ENCODE assay signal across 13 mouse cellular contexts in genomic region chr19:53050100-53050499, GRCm38 (mm10). TPM values are rescaled to one million over a fixed set of nuclear protein-coding genes. Genes with fewer than 3 reads are reported as not detected.
A peak's percentile ranks its signal among the peaks of the same experiment; 100 is the strongest.
DNase-seq lines count a peak whose midpoint lies in the region; ATAC-seq and TF ChIP-seq lines count a peak whose summit lies in the region.
"Had no signal": no experiment of that assay in that cellular context is flagged by ENCODE, and none has a peak within 500 bp of the region (broad histone marks: within the 10 kb centered on the region; RNA-seq: fewer than 3 reads in every experiment).

No protein-coding gene starts in this region.

- ATAC-seq in hindbrain, postnatal 0 days = no peak
- no peak for ATAC-seq in hindbrain, embryonic 11.5 days (ENCODE audit: low FRiP score)
- ATAC-seq in stomach, postnatal 0 days (ENCODE audit: low FRiP score, low TSS enrichment) = no peak

- H3K4me1 ChIP-seq in hindbrain, postnatal 0 days (ENCODE audit: insufficient read depth, low read length) = no peaks in the 10 kb centered on the region; the same call in 1 of the 2 replicates
- no peaks in the 10 kb centered on the region for H3K4me1 ChIP-seq in hindbrain, embryonic 11.5 days (replicated peaks; ENCODE audit: control insufficient read depth, insufficient read depth, low read length)
- H3K4me1 ChIP-seq in testis, adult 2 months (ENCODE audit: control insufficient read depth, insufficient read depth, low read length) = peaks cover 7% of the 10 kb centered on the region
- H3K4me1 ChIP-seq in stomach, postnatal 0 days (replicated peaks; ENCODE audit: control insufficient read depth, insufficient read depth) = 0 out of 2 replicates have a peak, but pooled peaks cover 2% of the 10 kb centered on the region

- H3K27me3 ChIP-seq in hindbrain, postnatal 0 days (ENCODE audit: insufficient read depth, low read length) = no peaks in the 10 kb centered on the region
- H3K27me3 ChIP-seq in hindbrain, embryonic 11.5 days (ENCODE audit: control insufficient read depth, insufficient read depth, low read length) = no peaks in the 10 kb centered on the region
- no peaks in the 10 kb centered on the region for H3K27me3 ChIP-seq in testis, adult 2 months (ENCODE audit: control insufficient read depth, insufficient read depth, low read length)
- no peaks in the 10 kb centered on the region for H3K27me3 ChIP-seq in stomach, postnatal 0 days (ENCODE audit: control insufficient read depth, insufficient read depth, low read length)
- H3K27me3 ChIP-seq: heart, embryonic 13.5 days had no signal

- H3K36me3 ChIP-seq in hindbrain, postnatal 0 days (ENCODE audit: insufficient read depth, low read length) = no peaks in the 10 kb centered on the region
- H3K36me3 ChIP-seq in hindbrain, embryonic 11.5 days (ENCODE audit: control insufficient read depth, insufficient read depth, low read length) = no peaks in the 10 kb centered on the region
- H3K36me3 ChIP-seq in testis, adult 2 months (ENCODE audit: control insufficient read depth, insufficient read depth, low read length) = no peaks in the 10 kb centered on the region
- no peaks in the 10 kb centered on the region for H3K36me3 ChIP-seq in stomach, postnatal 0 days (ENCODE audit: control insufficient read depth, insufficient read depth, low read length)
- H3K36me3 ChIP-seq: heart, embryonic 13.5 days; limb, embryonic 10.5 days had no signal

- no peak for DNase-seq in hindbrain, postnatal 0 days (ENCODE audit: low spot score)
- DNase-seq in hindbrain, embryonic 11.5 days (ENCODE audit: low spot score) = no peak
- no peak for DNase-seq in testis, postnatal 14 days (ENCODE audit: low spot score)
- peak; percentile 78 for DNase-seq in R1 (ENCODE audit: low read depth, low spot score)
- no peak for DNase-seq in stomach, postnatal 0 days (ENCODE audit: low spot score)
- DNase-seq in urinary bladder, postnatal 10 days (ENCODE audit: low spot score) = no peak
- no peak for DNase-seq in embryo, embryonic 11 days
- DNase-seq: lung, postnatal 4 days; thymus, postnatal 14 days had no signal

- no peak overlapping the region for H3K4me3 ChIP-seq in hindbrain, postnatal 0 days (ENCODE audit: low read length)
- H3K4me3 ChIP-seq in hindbrain, embryonic 11.5 days (ENCODE audit: low read depth, low read length) = no peak overlapping the region
- H3K4me3 ChIP-seq in testis, adult 2 months (ENCODE audit: control insufficient read depth, low read depth, low read length) = no peak overlapping the region
- no peak overlapping the region for H3K4me3 ChIP-seq in stomach, postnatal 0 days (ENCODE audit: low read depth, low read length)
- H3K4me3 ChIP-seq: heart, embryonic 13.5 days; limb, embryonic 10.5 days; myocyte had no signal

- no peak overlapping the region for H3K9ac ChIP-seq in hindbrain, postnatal 0 days (replicated peaks; ENCODE audit: low read length)
- H3K9ac ChIP-seq in hindbrain, embryonic 11.5 days (ENCODE audit: low read depth, low read length) = no peak overlapping the region
- no peak overlapping the region for H3K9ac ChIP-seq in stomach, postnatal 0 days (ENCODE audit: low read length)
- H3K9ac ChIP-seq: heart, embryonic 13.5 days had no signal

- no peaks in the 10 kb centered on the region for H3K9me3 ChIP-seq in hindbrain, postnatal 0 days (ENCODE audit: low read length)
- H3K9me3 ChIP-seq in hindbrain, embryonic 11.5 days (ENCODE audit: control insufficient read depth, low read length) = no peaks in the 10 kb centered on the region
- H3K9me3 ChIP-seq in stomach, postnatal 0 days (ENCODE audit: control insufficient read depth, low read length) = no peaks in the 10 kb centered on the region
- H3K9me3 ChIP-seq: limb, embryonic 10.5 days had no signal

- no peak for TF ChIP-seq EP300 in stomach, postnatal 0 days (optimal IDR thresholded peaks at IDR 0.05)

- TF ChIP-seq CTCF in hindbrain, postnatal 0 days (IDR thresholded peaks at IDR 0.05; ENCODE audit: low read depth) = peak; percentile 55
- peak; percentile 16; the same call in 1 of the 2 replicates for TF ChIP-seq CTCF in testis, adult 2 months (IDR thresholded peaks at IDR 0.05; ENCODE audit: control insufficient read depth, insufficient read depth, insufficient replicate concordance, low read depth, low read length)
- TF ChIP-seq CTCF in stomach, postnatal 0 days (IDR thresholded peaks at IDR 0.05; ENCODE audit: low read depth) = peak; percentile 67

- no peak for TF ChIP-seq POLR2A in testis, adult 2 months (IDR thresholded peaks at IDR 0.05; ENCODE audit: control insufficient read depth, low read depth, low read length)

- H3K27ac ChIP-seq in hindbrain, postnatal 0 days = no peak overlapping the region
- H3K27ac ChIP-seq in hindbrain, embryonic 11.5 days (ENCODE audit: low read depth, low read length) = no peak overlapping the region
- no peak overlapping the region for H3K27ac ChIP-seq in testis, adult 2 months (ENCODE audit: control insufficient read depth, insufficient read depth, low read depth, low read length)
- no peak overlapping the region for H3K27ac ChIP-seq in stomach, postnatal 0 days (replicated peaks)
- H3K27ac ChIP-seq: heart, embryonic 13.5 days; limb, embryonic 10.5 days had no signal

- H3K4me2 ChIP-seq in hindbrain, postnatal 0 days (ENCODE audit: low read depth, low read length) = no peak overlapping the region
- no peak overlapping the region for H3K4me2 ChIP-seq in hindbrain, embryonic 11.5 days (replicated peaks; ENCODE audit: low read depth, low read length)
- no peak overlapping the region for H3K4me2 ChIP-seq in stomach, postnatal 0 days (replicated peaks; ENCODE audit: low read depth)
- H3K4me2 ChIP-seq: heart, embryonic 13.5 days had no signal

- WGBS in hindbrain, postnatal 0 days = 85% methylated on average over 3 of the region's 3 CpGs
- 81% methylated on average over 3 of the region's 3 CpGs for WGBS in hindbrain, embryonic 11.5 days
- WGBS in stomach, postnatal 0 days = 80% methylated on average over 3 of the region's 3 CpGs

RNA-seq across cellular contexts. Expression of gene Xpnpep1, which starts 10.1 kb away (rescaled TPM):
- 94.1 and 98.6 TPM in 2 replicates for total RNA-seq in hindbrain, postnatal 0 days (2014; rRNA removed)
- polyA plus RNA-seq in hindbrain, postnatal 0 days (2015; fragmentation: Nextera tagmentation; extraction: Ambion mirVana) = 115 and 118 TPM in 2 replicates
- polyA plus RNA-seq in hindbrain, embryonic 11.5 days (2014; fragmentation: Nextera tagmentation; extraction: Ambion mirVana) = 132 and 163 TPM in 2 replicates
- polyA plus RNA-seq in testis, adult 2 months (2012; rRNA removed) = 138 and 141 TPM in 2 replicates
- 106 and 111 TPM in 2 replicates for polyA plus RNA-seq in stomach, postnatal 0 days (2015; fragmentation: Nextera tagmentation; extraction: Ambion mirVana)

Comparison
In these comparisons a context has a peak if more than half of its experiments do, and no peak if none do; other contexts are left out.
1. CTCF ChIP-seq: peak in every context shown above with its lines; median percentile 67 in stomach, postnatal 0 days; 55 in hindbrain, postnatal 0 days; 16 in testis, adult 2 months.